Comparison of ENCODE assay signal across 8 mouse cellular contexts in genomic region chr14:26533821-26534756, GRCm38 (mm10). TPM values are rescaled to one million over a fixed set of nuclear protein-coding genes. Genes with fewer than 3 reads are reported as not detected.
DNase-seq lines count a peak whose midpoint lies in the region; ATAC-seq lines count a peak whose summit lies in the region.

No protein-coding gene starts in this region.

- no peaks in the 10 kb centered on the region for H3K27me3 ChIP-seq in kidney, embryonic 14.5 days (ENCODE audit: control insufficient read depth, insufficient read depth, low read length)
- H3K27me3 ChIP-seq in liver, embryonic 15.5 days, result no peaks in the 10 kb centered on the region
- H3K27me3 ChIP-seq in neural tube, embryonic 13.5 days, result no peaks in the 10 kb centered on the region; the same call in 1 of the 2 replicates

- peak; percentile 37 for ATAC-seq in activated CD4-positive, CD25-positive, alpha-beta regulatory T cell, adult 4 months
- ATAC-seq in kidney, embryonic 14.5 days (ENCODE audit: low FRiP score, low TSS enrichment), result peak; percentile 91
- ATAC-seq in liver, embryonic 15.5 days (ENCODE audit: insufficient read depth), result peak; percentile 78
- ATAC-seq in neural tube, embryonic 13.5 days (ENCODE audit: low read depth), result peak; percentile 89

- peak overlapping the region; percentile 96 for H3K9ac ChIP-seq in kidney, embryonic 14.5 days (ENCODE audit: low read depth, low read length)
- H3K9ac ChIP-seq in liver, embryonic 15.5 days, result peak overlapping the region; percentile 97
- peak overlapping the region; percentile 95 for H3K9ac ChIP-seq in neural tube, embryonic 13.5 days

- peak overlapping the region; percentile 97 for H3K4me3 ChIP-seq in kidney, embryonic 14.5 days (ENCODE audit: low read length)
- H3K4me3 ChIP-seq in liver, embryonic 15.5 days (replicated peaks), result peak overlapping the region; percentile 93
- H3K4me3 ChIP-seq in neural tube, embryonic 13.5 days, result peak overlapping the region; percentile 87

- peak overlapping the region; percentile 84 for H3K27ac ChIP-seq in kidney, embryonic 14.5 days (ENCODE audit: low read depth, low read length)
- H3K27ac ChIP-seq in liver, embryonic 15.5 days (replicated peaks), result peak overlapping the region; percentile 87
- H3K27ac ChIP-seq in neural tube, embryonic 13.5 days (replicated peaks), result peak overlapping the region; percentile 92

- no peaks in the 10 kb centered on the region; the same call in 1 of the 2 replicates for H3K36me3 ChIP-seq in kidney, embryonic 14.5 days (ENCODE audit: control insufficient read depth, insufficient read depth, low read length)
- peaks cover 10% of the 10 kb centered on the region; the same call in 1 of the 2 replicates for H3K36me3 ChIP-seq in liver, embryonic 15.5 days (replicated peaks)
- no peaks in the 10 kb centered on the region for H3K36me3 ChIP-seq in neural tube, embryonic 13.5 days

- H3K4me1 ChIP-seq in kidney, embryonic 14.5 days (ENCODE audit: control insufficient read depth, insufficient read depth, low read length), result peaks cover 14% of the 10 kb centered on the region
- peaks cover 49% of the 10 kb centered on the region for H3K4me1 ChIP-seq in liver, embryonic 15.5 days (replicated peaks)
- H3K4me1 ChIP-seq in neural tube, embryonic 13.5 days (replicated peaks), result peaks cover 51% of the 10 kb centered on the region

- no peaks in the 10 kb centered on the region for H3K9me3 ChIP-seq in kidney, embryonic 14.5 days (ENCODE audit: control insufficient read depth, low read length)
- H3K9me3 ChIP-seq in liver, embryonic 15.5 days (replicated peaks), result no peaks in the 10 kb centered on the region
- no peaks in the 10 kb centered on the region for H3K9me3 ChIP-seq in neural tube, embryonic 13.5 days

- peak; percentile 21 to 47 for DNase-seq in CD8-positive naive resting alpha-beta T cell, adult 2 months (ENCODE audit: low read depth in 2 of 2, low spot score in 2 of 2)
- peak; percentile 13 for DNase-seq in embryo, embryonic 11.5 days (ENCODE audit: low read depth, low spot score)
- DNase-seq in heart, adult 18-20 months, result peak; percentile 55 to 72
- DNase-seq in thymus, postnatal 4 days, result peak; percentile 72

- H3K4me2 ChIP-seq in kidney, embryonic 14.5 days (replicated peaks; ENCODE audit: low read depth, low read length), result peak overlapping the region; percentile 71
- H3K4me2 ChIP-seq in liver, embryonic 15.5 days, result peak overlapping the region; percentile 96
- H3K4me2 ChIP-seq in neural tube, embryonic 13.5 days, result peak overlapping the region; percentile 97

- WGBS in kidney, embryonic 14.5 days, result under 1% methylated on average over 75 of the region's 92 CpGs
- 1% methylated on average over 91 of the region's 92 CpGs for WGBS in liver, embryonic 15.5 days (ENCODE audit: insufficient replicate concordance)
- WGBS in neural tube, embryonic 13.5 days, result under 1% methylated on average over 82 of the region's 92 CpGs

RNA-seq across cellular contexts. Expression of gene Slmap, which starts 0.6 kb away (rescaled TPM):
- 10 to 100 TPM; 14.7 to 20.5 TPM for polyA plus RNA-seq in activated CD4-positive, CD25-positive, alpha-beta regulatory T cell, adult 4 months (2017; shearing (Covaris generic))
- 100 to 1,000 TPM; 233 to 263 TPM for total RNA-seq in heart, adult 18-20 months (2021)
- polyA plus RNA-seq in kidney, embryonic 14.5 days (2014; fragmentation: Nextera tagmentation; extraction: Ambion mirVana), result 19.5 and 26.8 TPM in 2 replicates
- polyA plus RNA-seq in liver, embryonic 15.5 days (2015; fragmentation: Nextera tagmentation; extraction: Ambion mirVana), result 8.6 and 9.1 TPM in 2 replicates
- 14.7 and 16.1 TPM in 2 replicates for polyA plus RNA-seq in neural tube, embryonic 13.5 days (2015; fragmentation: Nextera tagmentation; extraction: Ambion mirVana)

RNA-seq across cellular contexts. Expression of gene Dennd6a, which starts 39.6 kb away (rescaled TPM):
- 1 to 10 TPM; 3.8 to 4.8 TPM for polyA plus RNA-seq in activated CD4-positive, CD25-positive, alpha-beta regulatory T cell, adult 4 months (2017; shearing (Covaris generic))
- total RNA-seq in heart, adult 18-20 months (2021), result 10 to 100 TPM; 12.4 to 12.9 TPM
- polyA plus RNA-seq in kidney, embryonic 14.5 days (2014; fragmentation: Nextera tagmentation; extraction: Ambion mirVana), result 41.8 and 46.3 TPM in 2 replicates
- polyA plus RNA-seq in liver, embryonic 15.5 days (2015; fragmentation: Nextera tagmentation; extraction: Ambion mirVana), result 10.2 and 10.8 TPM in 2 replicates
- 19.5 and 26.6 TPM in 2 replicates for polyA plus RNA-seq in neural tube, embryonic 13.5 days (2015; fragmentation: Nextera tagmentation; extraction: Ambion mirVana)

Comparison
In these comparisons a context has a peak if more than half of its experiments do, and no peak if none do; other contexts are left out.
1. Peak in every context shown above with its lines: DNase-seq, ATAC-seq, H3K4me3 ChIP-seq and H3K27ac ChIP-seq.
2. DNase-seq: peak in every context shown above with its lines; median percentile 72 in thymus, postnatal 4 days; 64 in heart, adult 18-20 months; 34 in CD8-positive naive resting alpha-beta T cell, adult 2 months; 13 in embryo, embryonic 11.5 days.
3. ATAC-seq: peak in every context shown above with its lines; median percentile 91 in kidney, embryonic 14.5 days; 89 in neural tube, embryonic 13.5 days; 78 in liver, embryonic 15.5 days; 37 in activated CD4-positive, CD25-positive, alpha-beta regulatory T cell, adult 4 months.